Mouse (Mus musculus) brain, adult 2 months (tissue): Measurements from ENCODE around the gene Tpd52l1.

Experiments used
- DNase-seq: peaks from one replicate; pipeline ENCODE4 v3.0.0; 2011; ENCODE audit warnings: low read depth, low spot score

The Tpd52l1 gene

GRCm38 (mm10) chr10:31346401-31346800 lies 99.4 kb downstream of the Tpd52l1 start:
- DNase-seq = no peak

- peak; percentile 74 for DNase-seq
These were observed 109.3 kb downstream of the Tpd52l1 start for GRCm38 (mm10) chr10:31336432-31336831.

GRCm38 (mm10) chr10:31331225-31331775 lies 114.5 kb downstream of the Tpd52l1 start:
- DNase-seq = no peak

- no peak for DNase-seq
These were observed 115.3 kb downstream of the Tpd52l1 start for GRCm38 (mm10) chr10:31330286-31330962.

GRCm38 (mm10) chr10:31329436-31329835 lies 116.3 kb downstream of the Tpd52l1 start:
- DNase-seq = no peak

- DNase-seq = peak; percentile 14
These were observed 127.3 kb downstream of the Tpd52l1 start for GRCm38 (mm10) chr10:31318491-31318890.

- DNase-seq = peak; percentile 93
These were observed 132.6 kb downstream of the Tpd52l1 start, which contains the start of gene Hddc2 for GRCm38 (mm10) chr10:31312865-31313848. Hddc2 (plus strand) TSS chr10:31313383.

- no peak for DNase-seq
These were observed 138.6 kb downstream of the Tpd52l1 start for GRCm38 (mm10) chr10:31307024-31307598.

GRCm38 (mm10) chr10:31303446-31303845 lies 142.3 kb downstream of the Tpd52l1 start:
- DNase-seq = no peak

- DNase-seq = no peak
These were observed 145.5 kb downstream of the Tpd52l1 start for GRCm38 (mm10) chr10:31300292-31300691.

- peak; percentile 78 for DNase-seq
These were observed 146.7 kb downstream of the Tpd52l1 start for GRCm38 (mm10) chr10:31298921-31299574.

GRCm38 (mm10) chr10:31298263-31298662 lies 147.5 kb downstream of the Tpd52l1 start:
- no peak for DNase-seq

GRCm38 (mm10) chr10:31297106-31297505 lies 148.7 kb downstream of the Tpd52l1 start:
- no peak for DNase-seq

- DNase-seq = no peak
These were observed 149.3 kb downstream of the Tpd52l1 start for GRCm38 (mm10) chr10:31296458-31296857.

GRCm38 (mm10) chr10:31295705-31296104 lies 150.1 kb downstream of the Tpd52l1 start:
- peak; percentile 35 for DNase-seq

GRCm38 (mm10) chr10:31288697-31289390 lies 156.9 kb downstream of the Tpd52l1 start:
- DNase-seq = peak; percentile 66

- no peak for DNase-seq
These were observed 158.0 kb downstream of the Tpd52l1 start for GRCm38 (mm10) chr10:31287787-31288186.
